Mouse (Mus musculus) heart, postnatal 4 days (tissue): ENCODE measurements around the gene Cxcl10. TPM values are rescaled to one million over a fixed set of nuclear protein-coding genes. Genes with fewer than 3 reads are reported as not detected.

ENCODE experiments used
- DNase-seq: peaks from one replicate; pipeline ENCODE4 v3.0.0; 2021
- total RNA-seq, 2 experiments: library from RNA; stranded (reverse); gene quantifications; 2 replicates each; pipeline ENCODE4 v1.2.3; 2021

Gene Cxcl10
- under 1 TPM in 1 of 2 experiments, not detected in 1; 0.47 TPM for total RNA-seq

- peak; percentile 51 for DNase-seq
Observed at GRCm38 (mm10) chr5:92348794-92349413, at the start of gene Cxcl10. TSS of gene Cxcl10 (minus strand) at chr5:92348889.

- peak; percentile 91 for DNase-seq
Observed at GRCm38 (mm10) chr5:92398153-92398552, 49.5 kb upstream of the Cxcl10 start.

GRCm38 (mm10) chr5:92396476-92396875 lies 47.8 kb upstream of the Cxcl10 start:
- DNase-seq: no peak

GRCm38 (mm10) chr5:92395764-92396163 lies 47.1 kb upstream of the Cxcl10 start:
- DNase-seq: no peak

GRCm38 (mm10) chr5:92393863-92394262 lies 45.2 kb upstream of the Cxcl10 start:
- no peak for DNase-seq

GRCm38 (mm10) chr5:92392542-92392941 lies 43.9 kb upstream of the Cxcl10 start:
- DNase-seq: no peak

- DNase-seq: no peak
Observed at GRCm38 (mm10) chr5:92390615-92391014, 41.9 kb upstream of the Cxcl10 start.

GRCm38 (mm10) chr5:92389977-92390376 lies 41.3 kb upstream of the Cxcl10 start:
- DNase-seq: no peak

GRCm38 (mm10) chr5:92387433-92387832 lies 38.7 kb upstream of the Cxcl10 start:
- peak; percentile 81 for DNase-seq

- DNase-seq: peak; percentile 72
Observed at GRCm38 (mm10) chr5:92386643-92387042, 38.0 kb upstream of the Cxcl10 start.

- DNase-seq: no peak
Observed at GRCm38 (mm10) chr5:92386102-92386501, 37.4 kb upstream of the Cxcl10 start.

- no peak for DNase-seq
Observed at GRCm38 (mm10) chr5:92384855-92385254, 36.2 kb upstream of the Cxcl10 start.

GRCm38 (mm10) chr5:92383747-92384146 lies 35.1 kb upstream of the Cxcl10 start:
- DNase-seq: no peak

- no peak for DNase-seq
Observed at GRCm38 (mm10) chr5:92382349-92382679, 33.6 kb upstream of the Cxcl10 start.

GRCm38 (mm10) chr5:92381550-92382348 lies 33.1 kb upstream of the Cxcl10 start:
- DNase-seq: peak; percentile 87

GRCm38 (mm10) chr5:92376795-92377405 lies 28.2 kb upstream of the Cxcl10 start:
- no peak for DNase-seq

GRCm38 (mm10) chr5:92375368-92375767 lies 26.7 kb upstream of the Cxcl10 start:
- DNase-seq: no peak

- DNase-seq: no peak
Observed at GRCm38 (mm10) chr5:92374721-92375142, 26.0 kb upstream of the Cxcl10 start.

GRCm38 (mm10) chr5:92372605-92373004 lies 23.9 kb upstream of the Cxcl10 start:
- DNase-seq: no peak

- no peak for DNase-seq
Observed at GRCm38 (mm10) chr5:92371361-92371976, 22.8 kb upstream of the Cxcl10 start.

GRCm38 (mm10) chr5:92370891-92371290 lies 22.2 kb upstream of the Cxcl10 start:
- DNase-seq: no peak

- DNase-seq: no peak
Observed at GRCm38 (mm10) chr5:92370392-92370791, 21.7 kb upstream of the Cxcl10 start.
